Mouse (Mus musculus) kidney, adult 2 months (tissue): ENCODE results near the gene Perp. TPM values are rescaled to one million over a fixed set of nuclear protein-coding genes. Genes with fewer than 3 reads are reported as not detected.

ENCODE experiments used
- DNase-seq: peaks from one replicate; pipeline ENCODE4 v3.0.0; 2021
- H3K27ac ChIP-seq: fragments of 200-500 bp; 2 replicates; pipeline ENCODE4 v1.5.1; 2012; ENCODE audit warnings: low read depth, low read length, control low read depth, inconsistent platforms; ENCODE audit not compliant: insufficient read depth
- H3K27me3 ChIP-seq: fragments of 200-500 bp; replicated peaks from 2 replicates; pipeline ENCODE4 v1.6.1; 2012; ENCODE audit warnings: mild to moderate bottlenecking, moderate library complexity, low read length, inconsistent platforms; ENCODE audit not compliant: control insufficient read depth, insufficient read depth
- H3K36me3 ChIP-seq: fragments of 200-500 bp; 2 replicates; pipeline ENCODE4 v1.6.1; 2012; ENCODE audit warnings: mild to moderate bottlenecking, moderate library complexity, low read length, inconsistent platforms; ENCODE audit not compliant: control insufficient read depth, insufficient read depth
- H3K4me1 ChIP-seq: fragments of 200-500 bp; 2 replicates; pipeline ENCODE4 v1.6.1; 2011; ENCODE audit warnings: low read length; ENCODE audit not compliant: control insufficient read depth, insufficient read depth
- H3K4me3 ChIP-seq: fragments of 200-500 bp; 2 replicates; pipeline ENCODE4 v1.5.1; 2011; ENCODE audit warnings: mild to moderate bottlenecking, low read depth, low read length, control low read depth; ENCODE audit not compliant: insufficient read depth
- CTCF ChIP-seq: fragments of 200-500 bp; conservative IDR thresholded peaks from 2 replicates; pipeline ENCODE4 v1.5.1; 2011; ENCODE audit warnings: low read depth, mild to moderate bottlenecking, control low read depth, low read length, moderate library complexity, mixed read lengths; ENCODE audit not compliant: insufficient read depth, insufficient read length
- POLR2A ChIP-seq: fragments of 200-500 bp; IDR thresholded peaks from one replicate; pipeline ENCODE4 v1.6.1; 2011; ENCODE audit warnings: low read depth, low read length, control low read depth
- WGBS: fragments of 180-500 bp; shearing (Covaris S2); methylation state at CpG from one replicate; pipeline ENCODE4 v1.1.7; 2018; 5-methylcytosine and 5-hydroxymethylcytosine counted together
- polyA plus RNA-seq: library from polyadenylated mRNA; depleted of rRNA; stranded (reverse); fragments of >200 nt; gene quantifications from 2 replicates; pipeline ENCODE4 v1.2.3, GENCODE M21; 2012; rRNA removed

Perp gene
- polyA plus RNA-seq, 1 experiment, result 56.2 TPM

GRCm38 (mm10) chr10:18904108-18904507 is 59.3 kb downstream of the Perp start:
- 21% methylated on average over 6 of the region's 6 CpGs for WGBS
- no peaks in the 10 kb centered on the region for H3K27me3 ChIP-seq

More at GRCm38 (mm10) chr10:18904108-18904507, 59.3 kb downstream of the Perp start:
- Histone ChIP-seq H3K27ac (no peak overlapping the region), H3K4me3 (no peak overlapping the region), H3K4me1 (no peaks in the 10 kb centered on the region), H3K36me3 (no peaks in the 10 kb centered on the region)
- DNase-seq, result peak; percentile 26
- TF ChIP-seq CTCF (peak; percentile 87), POLR2A (no peak)

Other genes starting within 250 kb of the Perp start
- gene Arfgef3, start 101.1 kb upstream of the Perp start, polyA plus RNA-seq, result 1.1 and 1.3 TPM in 2 replicates
- not detected in 2 replicates for gene Gm4922, start 58.2 kb upstream of the Perp start, polyA plus RNA-seq
- 2.0 and 3.3 TPM in 2 replicates for gene Tnfaip3, start 170.6 kb downstream of the Perp start, polyA plus RNA-seq